ENCODE assay signal across 16 mouse cellular contexts in the genomic region with DNA sequence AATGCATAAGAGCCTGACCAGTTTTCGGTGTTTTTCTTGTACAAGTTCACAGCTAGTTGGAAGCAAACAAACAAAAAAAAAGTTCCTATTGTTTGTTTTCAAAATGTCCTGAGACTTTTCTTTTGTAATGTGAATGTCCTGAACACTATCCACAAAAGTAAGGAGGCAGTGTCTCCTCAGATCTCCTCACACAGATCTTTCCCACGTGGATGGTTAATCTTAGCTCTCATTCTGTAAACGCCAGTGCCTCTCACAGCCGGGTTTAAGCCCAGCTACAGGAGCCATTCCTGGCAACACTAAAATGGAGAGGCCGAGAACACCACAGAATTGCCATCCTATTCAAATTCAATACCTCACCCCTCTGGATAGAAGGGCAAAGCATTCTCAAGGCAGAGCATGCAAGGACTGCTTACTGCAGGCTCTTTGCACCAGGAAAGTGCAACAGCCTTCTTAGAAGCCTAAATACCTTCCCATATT.
DNase-seq lines count a peak whose midpoint lies in the region; ATAC-seq and TF ChIP-seq lines count a peak whose summit lies in the region.
"Had no signal": no experiment of that assay in that cellular context is flagged by ENCODE, and none has a peak within 500 bp of the region (broad histone marks: within the 10 kb centered on the region; RNA-seq: fewer than 3 reads in every experiment).

No protein-coding gene starts in this region.

- no peak for TF ChIP-seq CTCF in brain, embryonic 14.5 days (IDR thresholded peaks at IDR 0.05; ENCODE audit: borderline replicate concordance, extremely low read depth, insufficient read depth, insufficient read length)

- H3K4me1 ChIP-seq in hindbrain, embryonic 11.5 days (replicated peaks; ENCODE audit: control insufficient read depth, insufficient read depth, low read length), result peaks cover 5% of the 10 kb centered on the region; the same call in 1 of the 2 replicates
- peaks cover 24% of the 10 kb centered on the region for H3K4me1 ChIP-seq in midbrain, embryonic 11.5 days (ENCODE audit: control insufficient read depth, insufficient read depth, low read length)

- H3K4me3 ChIP-seq in hindbrain, embryonic 11.5 days (ENCODE audit: low read depth, low read length), result no peak overlapping the region
- H3K4me3 ChIP-seq in midbrain, embryonic 11.5 days (ENCODE audit: low read depth, low read length), result no peak overlapping the region
- H3K4me3 ChIP-seq: embryonic facial prominence, embryonic 15.5 days had no signal

- 0 out of 2 replicates have a peak overlapping the region, but pooled peaks have one; percentile 39 for H3K27ac ChIP-seq in hindbrain, embryonic 11.5 days (ENCODE audit: low read depth, low read length)
- H3K27ac ChIP-seq in midbrain, embryonic 11.5 days (ENCODE audit: low read depth, low read length), result peak overlapping the region; percentile 74
- H3K27ac ChIP-seq: embryonic facial prominence, embryonic 15.5 days had no signal

- no peak overlapping the region for H3K4me2 ChIP-seq in hindbrain, embryonic 11.5 days (replicated peaks; ENCODE audit: low read depth, low read length)
- peak overlapping the region; percentile 6; the same call in 1 of the 2 replicates for H3K4me2 ChIP-seq in midbrain, embryonic 11.5 days
- H3K4me2 ChIP-seq: embryonic facial prominence, embryonic 15.5 days; lung, embryonic 14.5 days had no signal

- no peaks in the 10 kb centered on the region for H3K27me3 ChIP-seq in hindbrain, embryonic 11.5 days (ENCODE audit: control insufficient read depth, insufficient read depth, low read length)
- H3K27me3 ChIP-seq in midbrain, embryonic 11.5 days (ENCODE audit: control insufficient read depth, insufficient read depth, low read length), result no peaks in the 10 kb centered on the region
- H3K27me3 ChIP-seq: Patski had no signal

- no peaks in the 10 kb centered on the region for H3K9me3 ChIP-seq in hindbrain, embryonic 11.5 days (ENCODE audit: control insufficient read depth, low read length)
- no peaks in the 10 kb centered on the region for H3K9me3 ChIP-seq in midbrain, embryonic 11.5 days (ENCODE audit: control insufficient read depth, low read length)
- H3K9me3 ChIP-seq: embryonic facial prominence, embryonic 15.5 days had no signal

- peak; percentile 87 for DNase-seq in brain, embryonic 14.5 days (ENCODE audit: low read depth)
- peak; percentile 48 for DNase-seq in embryo, embryonic 9.5 days (ENCODE audit: extremely low spot score)
- DNase-seq in hindbrain, embryonic 11.5 days (ENCODE audit: low spot score), result no peak
- peak; percentile 93 for DNase-seq in midbrain, embryonic 11.5 days (ENCODE audit: low spot score, missing footprints)
- DNase-seq in yolk sac, embryonic 10.5 days (ENCODE audit: low spot score), result no peak
- DNase-seq in lung, postnatal 14 days, result no peak
- DNase-seq in thymus, adult 18-20 months, result no peak
- DNase-seq: adrenal gland, adult 8-10 months; cerebellum, adult 11-12 months; kidney, adult 2 months; layer of hippocampus, adult 9-11 months; left cerebral cortex, postnatal 4 days; lung, embryonic 14.5 days; right cerebral cortex, postnatal 14 days had no signal

- H3K9ac ChIP-seq in hindbrain, embryonic 11.5 days (ENCODE audit: low read depth, low read length), result no peak overlapping the region
- no peak overlapping the region for H3K9ac ChIP-seq in midbrain, embryonic 11.5 days (ENCODE audit: low read length)
- H3K9ac ChIP-seq: embryonic facial prominence, embryonic 15.5 days; lung, embryonic 14.5 days had no signal

- 8% methylated on average over 5 of the region's 5 CpGs for WGBS in hindbrain, embryonic 11.5 days
- WGBS in midbrain, embryonic 11.5 days, result 3% methylated on average over 5 of the region's 5 CpGs

- TF ChIP-seq POLR2A in brain, embryonic 14.5 days (IDR thresholded peaks at IDR 0.05; ENCODE audit: borderline replicate concordance, extremely low read depth, insufficient read depth, insufficient read length, poor library complexity, severe bottlenecking), result no peak

- ATAC-seq in hindbrain, embryonic 11.5 days (ENCODE audit: low FRiP score), result no peak
- ATAC-seq in midbrain, embryonic 11.5 days (ENCODE audit: low FRiP score), result peak; percentile 77
- ATAC-seq: Patski had no signal

- H3K36me3 ChIP-seq in hindbrain, embryonic 11.5 days (ENCODE audit: control insufficient read depth, insufficient read depth, low read length), result no peaks in the 10 kb centered on the region
- H3K36me3 ChIP-seq in midbrain, embryonic 11.5 days (ENCODE audit: control insufficient read depth, insufficient read depth, low read length), result no peaks in the 10 kb centered on the region
- H3K36me3 ChIP-seq: embryonic facial prominence, embryonic 15.5 days had no signal

Comparison
In these comparisons a context has a peak if more than half of its experiments do, and no peak if none do; other contexts are left out.
1. DNase-seq: peak in brain, embryonic 14.5 days (single experiment), embryo, embryonic 9.5 days (single experiment) and midbrain, embryonic 11.5 days (single experiment); none in hindbrain, embryonic 11.5 days (single experiment), yolk sac, embryonic 10.5 days (single experiment), lung, postnatal 14 days (single experiment) and thymus, adult 18-20 months (0 of 2).